9 mouse cellular contexts compared by ENCODE assay signal in genomic region chr10:76731621-76732239, GRCm38 (mm10). TPM values are rescaled to one million over a fixed set of nuclear protein-coding genes. Genes with fewer than 3 reads are reported as not detected.
A peak's percentile ranks its signal among the peaks of the same experiment; 100 is the strongest.
DNase-seq lines count a peak whose midpoint lies in the region; ATAC-seq and TF ChIP-seq lines count a peak whose summit lies in the region.
"Had no signal": no experiment of that assay in that cellular context is flagged by ENCODE, and none has a peak within 500 bp of the region (broad histone marks: within the 10 kb centered on the region; RNA-seq: fewer than 3 reads in every experiment).

No protein-coding gene starts in this region.

- 74% methylated on average over 20 of the region's 20 CpGs for WGBS in midbrain, embryonic 13.5 days
- WGBS in midbrain, embryonic 11.5 days, result 74% methylated on average over 20 of the region's 20 CpGs
- 42% methylated on average over 20 of the region's 20 CpGs for WGBS in embryonic facial prominence, embryonic 15.5 days
- WGBS in intestine, embryonic 15.5 days, result 48% methylated on average over 20 of the region's 20 CpGs
- 68% methylated on average over 20 of the region's 20 CpGs for WGBS in small intestine, adult 2 months
- WGBS in forebrain, embryonic 11.5 days, result 78% methylated on average over 20 of the region's 20 CpGs

- no peaks in the 10 kb centered on the region for H3K9me3 ChIP-seq in midbrain, embryonic 13.5 days
- H3K9me3 ChIP-seq in midbrain, embryonic 11.5 days (ENCODE audit: control insufficient read depth, low read length), result no peaks in the 10 kb centered on the region
- no peaks in the 10 kb centered on the region for H3K9me3 ChIP-seq in embryonic facial prominence, embryonic 15.5 days (replicated peaks)
- no peaks in the 10 kb centered on the region for H3K9me3 ChIP-seq in intestine, embryonic 15.5 days
- no peaks in the 10 kb centered on the region for H3K9me3 ChIP-seq in forebrain, embryonic 11.5 days (ENCODE audit: control insufficient read depth, low read length)

- no peaks in the 10 kb centered on the region for H3K27me3 ChIP-seq in midbrain, embryonic 13.5 days
- no peaks in the 10 kb centered on the region for H3K27me3 ChIP-seq in midbrain, embryonic 11.5 days (ENCODE audit: control insufficient read depth, insufficient read depth, low read length)
- H3K27me3 ChIP-seq in embryonic facial prominence, embryonic 15.5 days, result no peaks in the 10 kb centered on the region
- H3K27me3 ChIP-seq in intestine, embryonic 15.5 days (replicated peaks), result no peaks in the 10 kb centered on the region
- H3K27me3 ChIP-seq in small intestine, adult 2 months (ENCODE audit: control insufficient read depth, insufficient read depth, low read length), result peaks cover 2% of the 10 kb centered on the region; the same call in 1 of the 2 replicates
- H3K27me3 ChIP-seq in forebrain, embryonic 11.5 days (ENCODE audit: control insufficient read depth, insufficient read depth, low read length), result no peaks in the 10 kb centered on the region
- H3K27me3 ChIP-seq: Patski had no signal

- no peaks in the 10 kb centered on the region for H3K36me3 ChIP-seq in midbrain, embryonic 13.5 days
- no peaks in the 10 kb centered on the region for H3K36me3 ChIP-seq in midbrain, embryonic 11.5 days (ENCODE audit: control insufficient read depth, insufficient read depth, low read length)
- no peaks in the 10 kb centered on the region for H3K36me3 ChIP-seq in embryonic facial prominence, embryonic 15.5 days
- no peaks in the 10 kb centered on the region for H3K36me3 ChIP-seq in intestine, embryonic 15.5 days
- no peaks in the 10 kb centered on the region for H3K36me3 ChIP-seq in small intestine, adult 2 months (ENCODE audit: control insufficient read depth, insufficient read depth, low read length)
- H3K36me3 ChIP-seq in forebrain, embryonic 11.5 days (ENCODE audit: control insufficient read depth, insufficient read depth, low read length), result no peaks in the 10 kb centered on the region

- no peak for DNase-seq in midbrain, embryonic 11.5 days (ENCODE audit: low spot score, missing footprints)
- DNase-seq in forebrain, embryonic 11.5 days (ENCODE audit: low spot score), result no peak
- no peak for DNase-seq in right cerebral cortex, postnatal 36 days (ENCODE audit: low spot score in 2 of 2)
- DNase-seq in layer of hippocampus, adult 9-10 months (ENCODE audit: low spot score), result no peak

- no peak for ATAC-seq in midbrain, embryonic 13.5 days
- no peak for ATAC-seq in midbrain, embryonic 11.5 days (ENCODE audit: low FRiP score)
- ATAC-seq in embryonic facial prominence, embryonic 15.5 days (ENCODE audit: insufficient number of reproducible peaks, low FRiP score, low TSS enrichment, low read depth), result no peak
- no peak for ATAC-seq in intestine, embryonic 15.5 days
- ATAC-seq in forebrain, embryonic 11.5 days (replicated peaks; ENCODE audit: low FRiP score), result no peak
- ATAC-seq: Patski had no signal

- no peak overlapping the region for H3K27ac ChIP-seq in midbrain, embryonic 13.5 days
- no peak overlapping the region for H3K27ac ChIP-seq in midbrain, embryonic 11.5 days (ENCODE audit: low read depth, low read length)
- H3K27ac ChIP-seq in embryonic facial prominence, embryonic 15.5 days (replicated peaks), result peak overlapping the region; percentile 95
- peak overlapping the region; percentile 93 for H3K27ac ChIP-seq in intestine, embryonic 15.5 days
- H3K27ac ChIP-seq in small intestine, adult 2 months (ENCODE audit: insufficient read depth, low read depth, low read length), result peak overlapping the region; percentile 56
- no peak overlapping the region for H3K27ac ChIP-seq in forebrain, embryonic 11.5 days (ENCODE audit: low read depth, low read length)

- peaks cover 27% of the 10 kb centered on the region for H3K4me1 ChIP-seq in midbrain, embryonic 13.5 days (replicated peaks)
- H3K4me1 ChIP-seq in midbrain, embryonic 11.5 days (ENCODE audit: control insufficient read depth, insufficient read depth, low read length), result no peaks in the 10 kb centered on the region; the same call in 1 of the 2 replicates
- H3K4me1 ChIP-seq in embryonic facial prominence, embryonic 15.5 days, result peaks cover 80% of the 10 kb centered on the region
- H3K4me1 ChIP-seq in intestine, embryonic 15.5 days (replicated peaks), result peaks cover 39% of the 10 kb centered on the region
- no peaks in the 10 kb centered on the region for H3K4me1 ChIP-seq in small intestine, adult 2 months (ENCODE audit: control insufficient read depth, insufficient read depth, insufficient read length, low read length)
- H3K4me1 ChIP-seq in forebrain, embryonic 11.5 days (replicated peaks; ENCODE audit: control insufficient read depth, insufficient read depth, low read length), result no peaks in the 10 kb centered on the region; the same call in 1 of the 2 replicates

- H3K4me2 ChIP-seq in midbrain, embryonic 13.5 days (replicated peaks), result no peak overlapping the region
- H3K4me2 ChIP-seq in midbrain, embryonic 11.5 days, result no peak overlapping the region
- H3K4me2 ChIP-seq in embryonic facial prominence, embryonic 15.5 days (replicated peaks), result no peak overlapping the region
- no peak overlapping the region for H3K4me2 ChIP-seq in intestine, embryonic 15.5 days (replicated peaks)
- no peak overlapping the region for H3K4me2 ChIP-seq in forebrain, embryonic 11.5 days (ENCODE audit: low read depth, low read length, severe bottlenecking)

- H3K4me3 ChIP-seq in midbrain, embryonic 13.5 days (replicated peaks), result no peak overlapping the region
- no peak overlapping the region for H3K4me3 ChIP-seq in midbrain, embryonic 11.5 days (ENCODE audit: low read depth, low read length)
- H3K4me3 ChIP-seq in embryonic facial prominence, embryonic 15.5 days (replicated peaks), result no peak overlapping the region
- H3K4me3 ChIP-seq in intestine, embryonic 15.5 days (replicated peaks), result no peak overlapping the region
- H3K4me3 ChIP-seq in small intestine, adult 2 months (ENCODE audit: low read depth, low read length), result no peak overlapping the region
- no peak overlapping the region for H3K4me3 ChIP-seq in forebrain, embryonic 11.5 days (ENCODE audit: low read depth, low read length)

- no peak for TF ChIP-seq CTCF in small intestine, adult 2 months (IDR thresholded peaks at IDR 0.05; ENCODE audit: extremely low read depth, insufficient read length, insufficient replicate concordance, low read depth, low read length)

- no peak for TF ChIP-seq POLR2A in small intestine, adult 2 months (IDR thresholded peaks at IDR 0.05; ENCODE audit: low read depth, low read length)

- H3K9ac ChIP-seq in midbrain, embryonic 13.5 days (replicated peaks), result 0 out of 2 replicates have a peak overlapping the region, but pooled peaks have one; percentile 19
- no peak overlapping the region for H3K9ac ChIP-seq in midbrain, embryonic 11.5 days (ENCODE audit: low read length)
- no peak overlapping the region for H3K9ac ChIP-seq in embryonic facial prominence, embryonic 15.5 days
- peak overlapping the region; percentile 12; the same call in 1 of the 2 replicates for H3K9ac ChIP-seq in intestine, embryonic 15.5 days
- H3K9ac ChIP-seq in forebrain, embryonic 11.5 days (ENCODE audit: low read length), result no peak overlapping the region

RNA-seq across cellular contexts. Expression of gene Col6a1, which starts 5.8 kb away (rescaled TPM):
- 10.1 and 12.7 TPM in 2 replicates for polyA plus RNA-seq in midbrain, embryonic 13.5 days (2015; fragmentation: Nextera tagmentation; extraction: Ambion mirVana)
- polyA plus RNA-seq in midbrain, embryonic 11.5 days (2014; fragmentation: Nextera tagmentation; extraction: Ambion mirVana), result 12.8 and 12.9 TPM in 2 replicates
- 419 and 472 TPM in 2 replicates for polyA plus RNA-seq in embryonic facial prominence, embryonic 15.5 days (2015; fragmentation: Nextera tagmentation; extraction: Ambion mirVana)
- polyA plus RNA-seq in intestine, embryonic 15.5 days (2015; fragmentation: Nextera tagmentation; extraction: Ambion mirVana), result 317 and 323 TPM in 2 replicates
- 48.0 and 106 TPM in 2 replicates for polyA plus RNA-seq in small intestine, adult 2 months (2012; rRNA removed)
- 8.6 and 11.3 TPM in 2 replicates for polyA plus RNA-seq in forebrain, embryonic 11.5 days (2014; fragmentation: Nextera tagmentation; extraction: Ambion mirVana)

Comparison
In these comparisons a context has a peak if more than half of its experiments do, and no peak if none do; other contexts are left out.
1. H3K9ac ChIP-seq: peak in midbrain, embryonic 13.5 days (single experiment) and intestine, embryonic 15.5 days (single experiment); none in midbrain, embryonic 11.5 days (single experiment), embryonic facial prominence, embryonic 15.5 days (single experiment) and forebrain, embryonic 11.5 days (single experiment).
2. H3K27ac ChIP-seq: peak in embryonic facial prominence, embryonic 15.5 days (single experiment), intestine, embryonic 15.5 days (single experiment) and small intestine, adult 2 months (single experiment); none in midbrain, embryonic 13.5 days (single experiment), midbrain, embryonic 11.5 days (single experiment) and forebrain, embryonic 11.5 days (single experiment).